Mouse (Mus musculus) kidney, adult 9 months (tissue): ENCODE data around the gene Igfbp7.

Experiments
- DNase-seq: peaks from one replicate; pipeline ENCODE4 v3.0.0; 2022

Gene Igfbp7

DNA sequence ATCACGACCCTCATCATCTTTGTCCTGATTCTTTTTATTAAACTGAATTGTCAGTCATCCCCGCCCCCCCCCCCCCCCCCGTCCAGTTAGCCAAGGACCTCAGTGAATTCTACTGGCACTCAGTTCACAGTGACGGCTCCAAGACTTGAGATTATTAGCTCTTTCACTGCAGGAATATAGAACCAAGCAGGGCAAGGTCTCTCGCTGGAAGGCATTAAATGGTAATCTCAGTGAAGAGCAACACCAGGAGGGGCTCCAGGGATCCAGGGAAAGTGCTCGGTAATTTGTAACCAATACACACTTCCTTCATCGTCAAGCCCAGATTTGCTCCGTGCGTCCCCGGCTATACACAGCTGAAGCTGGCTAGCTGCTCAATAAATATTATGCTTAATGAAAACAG, 2.9 kb downstream of the Igfbp7 start:
- DNase-seq: peak; percentile 23

DNA sequence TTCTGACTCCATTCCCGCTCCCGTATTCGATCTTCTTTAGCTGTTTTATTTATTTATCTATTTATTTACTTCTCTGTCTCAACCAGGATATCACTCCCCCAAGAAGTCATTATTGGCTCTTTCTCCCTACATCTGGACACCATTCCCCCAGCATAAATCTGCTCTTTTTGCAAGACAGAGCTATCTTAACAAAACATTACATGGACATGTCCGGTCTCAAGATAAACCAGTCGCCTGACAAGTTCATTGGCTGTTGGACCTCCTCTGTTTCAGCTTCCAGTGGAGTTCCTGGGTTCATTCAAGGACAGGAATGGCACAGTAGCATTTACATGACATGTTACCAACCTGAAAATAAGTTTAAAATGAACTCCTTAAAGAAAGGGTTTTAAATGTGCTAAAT, 4.9 kb downstream of the Igfbp7 start:
- DNase-seq: peak; percentile 39

DNA sequence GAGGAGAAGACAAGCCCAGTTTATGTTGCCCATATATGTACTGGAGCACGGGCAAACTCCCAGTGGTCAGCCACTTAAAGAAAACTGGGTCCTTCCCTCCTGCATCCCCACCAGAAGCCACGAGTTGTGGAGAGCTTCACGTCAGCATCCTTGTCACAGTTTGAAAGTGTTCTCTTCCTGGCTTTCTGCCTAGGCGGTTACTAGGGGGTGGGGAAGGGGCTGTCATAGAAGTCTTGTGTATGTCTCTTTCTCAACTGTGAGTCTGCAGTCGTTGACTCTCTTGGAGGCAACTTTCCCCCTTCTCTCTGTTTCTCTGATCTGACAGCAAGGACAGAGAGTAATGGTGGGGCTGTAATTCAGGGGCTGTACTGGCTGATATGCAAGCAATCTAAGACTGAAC, 5.7 kb downstream of the Igfbp7 start:
- no peak for DNase-seq

DNA sequence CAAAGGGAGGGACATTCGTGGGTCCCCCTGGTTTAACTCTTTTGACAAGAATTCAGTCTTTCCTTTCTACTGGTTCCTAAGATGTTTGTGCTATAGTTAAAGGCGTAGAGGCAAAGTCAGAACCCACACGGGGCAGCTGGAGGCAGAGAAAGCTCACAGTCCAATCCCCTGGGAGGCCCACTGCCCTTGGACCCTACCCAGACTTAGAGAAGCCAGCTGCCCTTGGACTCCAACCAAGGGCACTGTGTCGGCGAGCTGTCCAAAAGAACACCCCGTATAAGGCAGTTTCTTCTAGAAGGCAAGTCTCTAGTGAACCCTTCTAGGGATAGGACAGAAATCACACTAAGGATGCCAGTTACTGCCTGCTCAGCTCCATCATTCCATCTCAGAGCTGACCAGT, 7.0 kb downstream of the Igfbp7 start:
- DNase-seq: peak; percentile 89

DNA sequence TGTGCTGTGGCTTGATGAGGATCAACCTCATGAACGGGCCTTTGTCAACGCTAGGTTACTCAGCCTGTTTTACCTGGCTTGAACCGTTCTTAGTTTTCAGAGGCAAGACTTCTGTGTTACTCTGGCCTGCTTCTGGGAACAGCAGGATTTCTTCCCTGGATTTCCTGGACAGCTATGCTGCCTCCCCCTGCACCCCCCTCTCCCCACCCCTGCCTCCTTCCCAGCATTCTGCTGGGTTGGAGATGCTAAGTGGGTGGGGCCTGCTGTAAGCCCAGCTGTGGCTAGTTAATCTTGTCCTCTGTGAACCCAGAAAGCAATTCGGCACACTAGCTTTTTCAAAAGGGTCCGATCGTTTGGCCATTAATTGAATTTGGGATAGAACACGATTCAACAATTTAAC, 7.7 kb downstream of the Igfbp7 start:
- peak; percentile 70 for DNase-seq

DNA sequence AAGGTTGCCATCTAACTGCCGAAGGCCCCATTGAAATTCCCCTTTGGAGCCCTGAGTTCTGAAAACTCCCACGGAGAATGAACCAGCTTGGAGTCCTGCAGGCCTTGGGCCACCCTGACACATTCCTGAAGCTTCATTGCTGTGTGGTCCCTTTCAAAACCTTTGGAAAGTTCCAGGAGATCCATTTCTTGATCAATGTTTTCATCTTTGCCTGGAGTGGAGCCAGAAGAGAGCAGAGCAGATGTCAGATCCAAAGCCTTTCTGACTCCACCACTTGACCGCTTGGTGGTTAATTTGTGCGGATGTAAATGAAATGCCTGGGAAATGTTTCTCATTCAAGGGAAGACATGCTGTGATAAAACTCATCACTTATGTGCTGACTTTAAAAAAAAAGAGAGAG, 8.8 kb downstream of the Igfbp7 start:
- peak; percentile 34 for DNase-seq

DNA sequence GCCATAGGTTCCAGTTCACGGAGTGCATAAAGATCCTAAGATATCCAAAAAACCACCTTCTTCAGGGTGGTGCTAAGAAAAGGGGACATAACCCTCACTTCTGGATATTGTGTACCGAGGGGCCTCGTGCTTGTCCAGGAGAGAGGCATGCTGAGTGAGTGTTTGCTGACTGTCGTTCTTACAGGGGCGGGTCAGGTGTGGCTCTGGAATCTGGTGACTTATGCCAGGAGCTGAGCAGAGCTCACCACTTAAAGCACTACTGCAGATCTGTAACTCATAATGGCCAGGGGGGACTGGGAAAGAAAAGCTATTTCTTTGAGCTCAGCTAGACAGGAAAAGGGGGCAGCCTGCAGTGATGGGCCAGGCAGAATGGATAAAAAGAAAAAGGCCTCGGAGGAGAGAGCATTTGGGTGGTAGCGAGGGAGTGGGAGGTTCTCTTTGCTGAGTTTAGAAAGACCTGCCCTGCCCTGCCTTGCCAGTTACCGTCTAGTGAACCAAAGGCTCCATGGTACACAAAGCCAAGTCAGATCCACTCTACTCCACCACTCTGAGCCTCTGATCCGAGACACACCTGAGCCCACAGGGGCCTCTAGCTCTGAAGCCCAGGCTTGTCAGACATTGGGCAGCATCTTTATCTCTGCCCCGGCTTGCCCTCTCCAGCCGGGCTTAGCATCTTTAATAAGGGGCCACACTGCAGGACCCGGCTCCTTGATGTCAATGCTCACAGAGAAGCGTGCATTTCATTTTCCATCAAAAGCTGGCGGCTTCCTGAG, 9.4 kb downstream of the Igfbp7 start:
- peak; percentile 67 for DNase-seq

DNA sequence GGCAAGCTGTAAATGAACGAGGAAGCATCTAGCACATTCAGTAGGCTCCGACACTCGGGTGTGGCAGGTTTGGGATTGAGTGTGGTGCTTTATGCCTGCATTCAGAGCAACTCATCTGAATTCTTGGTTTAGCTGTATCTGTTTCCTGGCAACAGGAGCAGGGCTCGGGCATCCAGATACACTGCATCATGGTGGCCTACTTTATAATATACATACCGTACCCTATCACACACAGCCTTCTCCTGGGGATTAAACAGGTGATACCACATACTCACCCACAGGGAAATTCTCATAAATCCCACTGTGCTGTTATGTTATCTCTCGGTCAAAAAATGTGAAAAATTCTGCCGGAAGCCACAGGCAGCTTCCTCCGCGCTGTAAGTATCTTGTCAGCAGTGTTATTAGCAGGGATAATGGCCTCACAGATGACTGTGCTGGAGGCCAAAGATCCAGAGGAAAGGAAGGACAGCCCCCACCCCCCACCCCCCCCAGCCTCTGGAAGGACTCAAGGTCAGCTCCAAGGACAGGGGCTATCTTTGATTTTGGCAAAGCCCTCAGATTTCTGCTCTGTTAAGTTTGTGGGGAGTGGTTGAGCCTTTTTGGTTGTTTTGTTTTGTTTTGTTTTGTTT, 13.7 kb downstream of the Igfbp7 start:
- no peak for DNase-seq

DNA sequence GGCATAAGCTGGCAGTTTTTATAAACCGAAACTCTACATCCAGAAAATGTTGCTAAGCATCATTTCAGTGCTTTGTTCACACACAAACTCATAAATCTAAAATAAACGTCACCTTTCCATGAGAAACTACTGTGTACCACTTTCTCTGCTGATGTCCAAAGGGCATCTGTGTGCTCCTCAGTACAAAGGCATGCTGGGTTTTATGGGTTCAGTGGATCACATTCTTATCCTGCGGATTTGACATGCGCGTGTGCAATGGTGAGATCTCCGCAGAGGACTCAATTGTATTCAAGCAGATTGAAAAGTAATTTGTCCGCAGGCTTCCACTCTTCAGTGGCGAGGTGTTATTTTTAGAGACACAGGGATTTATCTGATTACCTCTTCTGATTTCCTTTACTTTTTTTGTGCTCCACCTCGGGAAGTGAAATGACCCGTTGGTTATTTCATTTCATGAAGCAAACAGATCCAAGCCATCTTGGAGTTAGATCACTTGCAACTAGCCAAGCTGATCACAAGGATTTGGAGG, 14.7 kb downstream of the Igfbp7 start:
- DNase-seq: peak; percentile 56

DNA sequence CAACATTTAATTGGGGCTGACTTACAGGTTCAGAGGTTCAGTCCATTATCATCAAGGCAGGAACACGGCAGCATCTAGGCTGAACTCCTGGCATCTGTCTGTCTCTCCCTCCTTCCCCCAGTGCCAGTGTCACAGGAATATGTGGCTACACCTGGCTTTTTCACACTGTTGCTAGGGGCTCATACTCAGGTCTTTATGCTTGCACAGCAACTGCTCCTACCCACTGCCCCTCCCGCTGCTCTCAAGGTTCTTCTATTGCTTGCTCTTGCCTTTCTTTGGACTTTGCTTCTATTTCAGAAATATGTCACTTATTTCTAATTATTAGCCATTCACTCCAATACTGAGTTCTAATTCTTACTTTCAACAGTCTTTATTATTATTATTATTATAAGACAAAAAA, 17.6 kb downstream of the Igfbp7 start:
- peak; percentile 67 for DNase-seq

DNA sequence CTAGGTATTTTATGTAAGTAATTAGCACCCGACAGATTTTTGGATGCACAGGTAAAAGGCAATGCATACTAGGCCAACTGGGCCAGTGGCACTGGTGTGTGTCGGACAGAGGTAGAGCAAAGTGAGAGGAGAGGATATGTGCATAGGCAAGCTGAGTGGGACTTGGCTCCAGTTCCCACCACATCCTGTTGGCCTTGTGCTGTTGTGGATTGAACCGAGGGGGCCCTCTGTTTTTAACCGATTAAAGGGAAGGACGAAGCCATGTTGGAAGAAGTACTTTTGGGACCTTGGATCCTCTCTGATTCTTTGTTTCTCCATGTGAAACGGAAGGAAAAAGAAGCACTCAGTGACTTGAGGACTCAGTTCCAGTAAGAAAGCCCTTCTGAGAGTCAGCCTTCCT, 19.5 kb downstream of the Igfbp7 start:
- no peak for DNase-seq

DNA sequence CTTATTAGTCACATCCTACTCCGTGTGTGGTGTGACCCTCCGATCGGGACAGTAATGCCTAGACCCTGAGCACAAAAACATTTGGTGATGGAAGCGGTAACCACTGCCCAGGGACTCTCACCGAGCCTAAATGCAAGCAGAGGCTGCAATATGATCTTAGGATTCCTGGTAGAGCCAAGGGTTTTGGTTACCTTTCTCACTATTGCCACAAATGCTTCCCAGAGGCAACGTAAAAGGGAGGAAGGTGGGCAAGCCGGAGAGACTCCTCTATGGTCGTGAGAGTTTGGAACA, 20.5 kb downstream of the Igfbp7 start:
- no peak for DNase-seq

DNA sequence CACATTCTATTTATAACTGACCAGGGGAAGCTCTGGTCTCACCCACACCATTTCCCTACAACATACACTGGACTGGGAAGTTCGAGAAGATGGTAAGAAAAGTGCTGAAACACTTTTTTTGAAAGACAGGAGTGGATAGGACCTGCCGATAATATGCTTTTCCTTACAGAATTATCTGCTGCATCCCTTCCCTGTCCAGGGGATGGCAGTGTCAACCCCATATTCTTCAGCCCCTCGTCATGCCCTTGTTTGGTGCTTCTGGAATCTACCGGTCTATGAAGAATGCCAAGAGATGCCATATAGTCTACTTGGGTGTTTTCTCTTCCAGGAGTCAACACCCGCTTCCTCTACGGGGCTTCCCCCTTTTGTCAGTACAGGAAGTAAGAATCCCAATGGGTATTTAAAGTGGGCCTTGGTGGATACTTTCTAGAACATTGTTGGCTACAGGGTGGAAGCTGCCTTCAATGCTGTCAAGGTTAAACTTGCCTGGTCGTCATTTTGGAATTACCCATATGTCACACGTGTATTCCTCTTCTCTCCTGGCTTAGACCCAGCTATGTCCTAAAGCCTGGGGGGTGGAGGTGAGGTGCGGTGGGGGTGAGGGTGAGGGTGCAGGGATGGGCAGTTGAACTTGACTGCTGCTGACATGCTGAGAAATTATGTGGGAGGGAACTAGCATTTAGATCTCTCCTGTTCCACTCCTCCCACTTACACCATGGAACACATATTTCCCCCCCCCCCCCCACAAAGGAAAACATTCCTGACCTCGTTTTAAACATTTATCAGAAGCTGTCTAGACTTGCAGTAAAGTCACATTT, 21.0 kb downstream of the Igfbp7 start:
- DNase-seq: no peak

DNA sequence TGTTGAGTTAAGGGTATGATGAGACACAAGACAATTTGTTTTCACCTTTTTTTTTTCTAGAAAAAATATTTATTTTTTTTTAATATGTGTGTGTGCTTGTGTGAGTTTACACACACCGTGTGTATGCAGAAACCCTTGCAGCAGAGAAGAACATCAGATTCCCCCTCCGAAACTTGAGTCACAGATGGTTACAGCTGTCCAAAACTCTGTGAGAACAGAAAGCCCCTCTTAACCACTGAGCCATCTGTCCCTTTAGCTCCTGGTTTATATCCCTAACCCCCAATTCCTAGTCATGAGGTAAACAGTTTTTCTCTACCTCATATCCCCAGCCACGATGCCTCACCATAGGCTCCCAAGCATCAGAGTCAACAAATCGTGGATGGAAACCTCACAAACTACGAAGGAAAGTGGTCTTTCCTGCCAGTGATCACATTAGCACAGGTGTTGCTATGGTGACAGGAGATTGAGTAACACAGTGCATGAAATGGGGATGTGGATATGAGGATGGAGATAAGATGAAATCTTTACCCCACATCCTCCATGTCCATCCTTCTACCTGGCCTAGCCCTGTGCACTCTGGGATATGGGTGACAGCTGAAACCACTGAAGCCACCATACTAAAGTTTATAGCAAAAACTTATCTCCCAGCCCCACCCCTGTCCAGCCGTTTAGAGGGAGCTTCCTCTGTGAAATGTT, 21.8 kb downstream of the Igfbp7 start:
- no peak for DNase-seq

DNA sequence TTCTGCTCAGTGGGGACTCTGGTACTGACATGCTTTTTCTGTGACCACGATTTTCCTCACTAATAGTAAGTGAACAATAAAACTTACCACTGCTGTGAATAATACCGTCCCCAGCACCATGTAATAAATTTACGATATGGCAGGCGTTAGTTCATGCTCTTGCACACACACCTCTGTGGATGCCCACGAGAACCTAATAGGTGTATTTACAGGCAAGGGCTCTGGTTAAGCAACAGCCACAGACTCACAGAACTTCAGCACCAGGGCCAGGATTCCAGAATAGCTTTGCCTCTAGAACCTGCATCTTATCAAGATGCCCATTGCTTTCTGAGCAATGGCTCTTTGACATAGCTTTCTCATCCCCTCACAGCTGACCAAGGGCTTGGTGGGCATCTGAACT, 22.6 kb downstream of the Igfbp7 start:
- peak; percentile 57 for DNase-seq

DNA sequence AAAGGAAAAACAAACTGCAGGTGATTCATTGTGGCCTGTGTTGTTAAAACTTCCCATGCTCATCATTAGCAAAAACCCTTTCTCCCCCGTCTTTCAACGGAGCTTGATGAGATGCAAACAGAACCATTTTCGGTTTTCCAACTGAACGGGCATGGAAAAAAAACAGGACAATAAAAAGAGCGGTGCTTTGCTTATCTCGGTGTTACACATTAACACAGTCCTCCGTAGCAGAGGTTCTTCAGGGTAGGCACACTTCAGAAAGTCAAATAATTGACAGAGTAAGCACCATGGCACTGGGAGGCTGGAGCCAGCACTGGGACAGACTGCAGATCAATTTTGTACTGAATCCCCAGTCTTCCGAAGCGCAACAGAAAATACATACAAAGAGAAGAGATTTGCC, 23.1 kb downstream of the Igfbp7 start:
- peak; percentile 88 for DNase-seq

DNA sequence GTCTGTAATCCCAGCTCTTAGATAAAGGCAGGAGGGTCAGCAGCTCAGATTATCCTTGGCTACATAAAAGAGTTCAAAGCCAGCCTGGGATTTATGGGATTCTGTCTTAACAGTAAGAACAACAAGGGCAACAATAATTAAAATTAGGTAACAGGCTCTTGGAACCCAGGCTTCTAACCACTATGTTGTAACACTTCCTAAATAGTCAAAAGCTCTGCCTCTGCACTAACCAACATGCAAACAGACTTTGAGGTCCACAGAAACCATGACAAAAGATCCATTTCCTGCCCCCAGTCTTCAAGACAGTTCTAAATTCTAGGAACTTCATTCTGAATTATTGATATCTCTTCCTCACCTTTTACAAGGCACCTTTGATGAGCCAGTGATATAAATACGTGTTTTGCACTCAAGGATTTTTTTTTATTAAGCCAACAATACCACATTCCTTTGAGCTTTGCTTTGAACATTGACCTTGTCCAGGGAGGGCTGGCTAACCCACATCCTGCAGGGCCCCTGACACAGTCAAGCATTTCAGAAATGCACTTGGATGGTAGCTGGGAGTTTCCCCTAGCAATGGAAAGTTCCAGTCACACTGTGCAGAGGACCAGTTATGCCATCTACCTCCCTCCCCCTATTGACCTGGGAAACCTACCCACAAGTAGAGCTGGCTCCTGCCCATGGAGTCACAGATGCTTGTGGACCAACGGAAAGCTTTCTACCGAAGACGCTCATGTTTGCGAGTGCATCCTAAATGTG, 23.9 kb downstream of the Igfbp7 start:
- DNase-seq: peak; percentile 92

DNA sequence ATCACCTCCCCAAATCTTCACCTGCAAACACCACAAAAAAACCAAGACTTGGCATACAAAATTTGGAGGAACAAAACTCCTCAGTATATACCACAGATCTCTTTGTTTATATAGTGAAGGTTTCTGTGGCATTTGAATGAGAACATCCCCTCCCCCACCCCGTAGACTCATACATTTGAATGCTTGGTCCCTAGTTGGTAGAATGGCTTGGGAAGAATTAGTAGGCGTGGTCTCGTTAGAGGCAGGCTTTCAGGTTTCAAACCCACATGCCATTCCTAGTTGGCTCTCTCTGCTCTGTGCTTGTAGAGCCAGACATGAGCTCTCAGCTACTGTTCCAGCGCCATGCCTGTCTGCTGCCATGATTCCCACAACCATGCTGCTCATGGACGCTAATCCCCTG, 26.2 kb downstream of the Igfbp7 start:
- no peak for DNase-seq

DNA sequence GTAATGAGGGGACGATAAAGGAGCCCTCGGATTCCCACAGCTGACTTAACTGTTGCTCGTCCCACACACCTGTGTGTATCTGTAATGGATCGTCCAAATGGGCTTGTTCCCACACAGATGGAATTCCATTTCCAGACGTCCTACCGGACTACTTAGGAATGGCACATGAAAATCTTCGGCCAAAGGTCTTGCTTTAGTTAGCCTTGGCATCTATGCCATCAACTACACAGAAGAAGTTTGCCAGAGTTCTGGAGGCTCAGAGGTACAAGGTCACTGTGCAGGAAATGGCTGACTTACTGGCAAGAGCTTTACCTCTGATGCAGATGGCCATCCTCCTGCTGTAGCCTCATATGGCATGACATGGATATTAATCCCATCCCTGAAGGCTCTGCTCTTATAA, 26.6 kb downstream of the Igfbp7 start:
- peak; percentile 70 for DNase-seq

DNA sequence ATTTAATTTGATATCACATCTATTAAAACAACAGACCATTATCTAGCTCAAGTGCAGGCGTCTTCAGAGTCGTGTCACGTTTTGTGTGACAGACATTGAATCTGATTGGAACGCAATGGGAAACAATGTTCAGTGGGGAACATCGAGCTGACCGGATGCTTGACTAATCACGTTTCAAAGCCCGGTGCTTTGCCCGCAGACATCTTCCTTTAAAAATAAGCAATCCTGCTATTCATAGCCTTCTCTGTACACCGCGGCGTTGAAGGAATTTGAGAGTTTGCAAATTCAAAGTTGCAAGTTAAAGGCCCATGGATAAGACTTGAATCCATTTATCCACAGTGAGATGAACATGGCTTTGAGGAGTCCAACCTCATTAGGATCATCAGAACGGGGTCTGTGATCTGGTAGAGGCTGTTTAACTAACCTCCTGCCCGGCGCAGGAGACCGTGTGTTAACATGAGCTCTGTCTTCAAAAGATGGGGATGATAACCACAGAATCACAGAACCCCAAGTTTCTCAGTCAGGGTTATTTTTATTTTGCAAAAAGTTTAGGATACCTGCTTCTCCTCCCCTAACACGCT, 27.4 kb downstream of the Igfbp7 start:
- no peak for DNase-seq

DNA sequence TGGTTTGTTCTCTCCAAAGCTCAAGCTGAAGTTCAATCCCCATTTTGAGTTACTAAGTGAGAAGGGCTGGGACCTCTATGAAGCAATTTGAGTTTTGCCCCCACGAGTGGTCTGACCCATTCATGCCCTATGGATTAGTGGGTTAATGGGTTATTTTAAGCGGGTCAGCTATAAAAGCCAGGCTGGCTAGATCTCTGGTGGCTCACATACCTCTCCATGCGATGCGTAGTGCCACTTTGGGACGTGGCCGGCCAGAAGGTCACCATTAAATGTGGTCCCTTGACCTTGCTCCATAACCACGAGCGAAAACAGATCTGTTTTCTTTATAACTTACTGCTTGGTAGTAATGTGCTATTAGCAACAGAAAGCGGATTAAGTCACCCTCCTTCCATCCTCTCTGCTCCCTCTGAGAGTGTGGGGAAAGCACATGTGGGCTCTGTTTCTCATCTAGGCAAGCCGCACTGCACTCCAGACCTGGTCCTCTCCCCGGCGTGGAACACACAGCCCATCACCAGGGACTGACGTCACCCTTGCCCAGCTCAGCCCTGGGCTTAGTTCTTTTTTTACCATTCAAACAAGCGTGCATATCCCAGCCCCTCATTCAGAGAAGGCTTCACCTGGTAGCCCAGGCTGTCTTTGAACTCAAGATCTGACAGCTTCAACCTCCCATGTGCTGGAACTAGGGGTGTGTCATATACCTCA, 28.3 kb downstream of the Igfbp7 start:
- DNase-seq: no peak

DNA sequence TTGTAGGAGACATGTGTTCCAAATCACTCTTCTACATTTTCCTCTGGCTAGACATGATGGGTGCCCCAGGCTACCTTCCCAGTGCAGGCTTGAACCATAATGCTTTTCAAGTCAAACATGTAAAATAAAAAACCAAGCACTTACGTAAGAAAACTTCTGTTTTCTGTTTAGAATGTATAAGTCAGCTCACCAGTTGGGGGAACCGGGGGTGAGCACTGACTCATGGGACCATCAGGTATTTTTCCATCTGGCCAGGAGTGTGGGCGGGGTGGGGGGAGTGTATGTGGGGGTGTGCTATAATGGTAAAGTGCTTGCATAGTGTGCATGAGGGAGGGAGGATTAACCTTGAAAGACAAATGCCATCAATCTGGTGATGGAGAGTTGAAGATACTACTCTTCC, 29.8 kb downstream of the Igfbp7 start:
- DNase-seq: no peak
